Mouse (Mus musculus) midbrain, embryonic 14.5 days (tissue): ENCODE results near the gene Adcy9. TPM values are rescaled to one million over a fixed set of nuclear protein-coding genes. Genes with fewer than 3 reads are reported as not detected.

ENCODE experiments used
- ATAC-seq: fragments of 200-750 bp; cut with Nextera tagmentation; 2 replicates; pipeline ENCODE4 v1.8.0; 2017; ENCODE audit warnings: moderate number of reproducible peaks, moderate library complexity; ENCODE audit not compliant: low FRiP score, low TSS enrichment
- DNase-seq: peaks from one replicate; pipeline ENCODE4 v3.0.0-alpha.2; 2015
- H3K27ac ChIP-seq: fragments of 300-500 bp; sonication (generic); replicated peaks from 2 replicates; pipeline ENCODE4 v1.5.1; 2014; ENCODE audit warnings: mild to moderate bottlenecking, low read depth, low read length, moderate library complexity
- H3K27me3 ChIP-seq: fragments of 300-500 bp; sonication (generic); 2 replicates; pipeline ENCODE4 v1.6.1; 2014; ENCODE audit warnings: low read length, control low read depth, mixed read lengths; ENCODE audit not compliant: control insufficient read depth, insufficient read depth
- H3K36me3 ChIP-seq: fragments of 300-500 bp; sonication (generic); 2 replicates; pipeline ENCODE4 v1.6.1; 2014; ENCODE audit warnings: low read length, control low read depth; ENCODE audit not compliant: control insufficient read depth, insufficient read depth
- H3K4me1 ChIP-seq: fragments of 300-500 bp; sonication (generic); 2 replicates; pipeline ENCODE4 v1.6.1; 2014; ENCODE audit warnings: mild to moderate bottlenecking, antibody characterized with exemption, low read length, control low read depth; ENCODE audit not compliant: control insufficient read depth, insufficient read depth
- H3K4me2 ChIP-seq: fragments of 300-500 bp; sonication (generic); 2 replicates; pipeline ENCODE4 v1.6.1; 2014; ENCODE audit warnings: mild to moderate bottlenecking, low read length, moderate library complexity
- H3K4me3 ChIP-seq: fragments of 300-500 bp; sonication (generic); replicated peaks from 2 replicates; pipeline ENCODE4 v1.5.1; 2014; ENCODE audit warnings: low read depth, low read length
- H3K9ac ChIP-seq: fragments of 300-500 bp; sonication (generic); replicated peaks from 2 replicates; pipeline ENCODE4 v1.6.1; 2014; ENCODE audit warnings: mild to moderate bottlenecking, low read length, moderate library complexity
- H3K9me3 ChIP-seq: fragments of 300-500 bp; sonication (generic); 2 replicates; pipeline ENCODE4 v1.6.1; 2016; ENCODE audit warnings: low read length, control low read depth, mixed read lengths; ENCODE audit not compliant: control insufficient read depth
- WGBS: fragments of 180-500 bp; shearing (Covaris S2); extraction: QIAGEN DNeasy Blood & Tissue Kit; methylation state at CpG from one replicate; pipeline ENCODE4 v1.1.7; 2014; 5-methylcytosine and 5-hydroxymethylcytosine counted together
- polyA plus RNA-seq: library from polyadenylated mRNA; unstranded; fragments of >200 nt; fragmentation: Nextera tagmentation; extraction: Ambion mirVana; gene quantifications from 2 replicates; pipeline ENCODE4 v1.2.1, GENCODE M21; 2014

The Adcy9 gene
- polyA plus RNA-seq, 1 experiment from 2014 or later, result 5.3 TPM

DNA sequence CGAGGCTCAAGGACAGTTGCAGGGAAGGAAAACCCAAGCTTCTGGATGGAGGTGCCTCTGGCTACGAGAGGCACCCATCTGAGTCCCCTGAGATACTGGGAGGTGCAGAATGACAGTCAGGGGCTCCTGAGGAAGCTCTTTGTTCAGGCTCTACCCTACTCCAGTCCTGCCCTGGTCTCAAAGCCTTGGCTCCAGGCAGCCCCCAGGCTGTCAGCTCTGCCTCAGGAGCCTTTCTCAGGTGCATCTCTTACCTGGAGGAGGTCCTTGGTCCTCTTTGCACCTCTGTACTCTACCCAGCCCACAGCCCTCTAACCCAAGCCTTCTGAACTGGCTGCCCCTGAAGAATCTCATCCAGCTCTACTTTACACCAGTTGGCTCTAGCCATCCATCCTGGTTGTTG lies 108.3 kb downstream of the Adcy9 start:
- no peaks in the 10 kb centered on the region for H3K36me3 ChIP-seq
- H3K4me3 ChIP-seq, result no peak overlapping the region
- no peak for ATAC-seq
- H3K4me1 ChIP-seq, result no peaks in the 10 kb centered on the region
- H3K9ac ChIP-seq, result no peak overlapping the region
- H3K4me2 ChIP-seq, result no peak overlapping the region
- H3K27ac ChIP-seq, result no peak overlapping the region
- DNase-seq, result no peak
- no peaks in the 10 kb centered on the region for H3K27me3 ChIP-seq
- H3K9me3 ChIP-seq, result no peaks in the 10 kb centered on the region
- WGBS, result 72% methylated on average over 2 of the region's 2 CpGs

DNA sequence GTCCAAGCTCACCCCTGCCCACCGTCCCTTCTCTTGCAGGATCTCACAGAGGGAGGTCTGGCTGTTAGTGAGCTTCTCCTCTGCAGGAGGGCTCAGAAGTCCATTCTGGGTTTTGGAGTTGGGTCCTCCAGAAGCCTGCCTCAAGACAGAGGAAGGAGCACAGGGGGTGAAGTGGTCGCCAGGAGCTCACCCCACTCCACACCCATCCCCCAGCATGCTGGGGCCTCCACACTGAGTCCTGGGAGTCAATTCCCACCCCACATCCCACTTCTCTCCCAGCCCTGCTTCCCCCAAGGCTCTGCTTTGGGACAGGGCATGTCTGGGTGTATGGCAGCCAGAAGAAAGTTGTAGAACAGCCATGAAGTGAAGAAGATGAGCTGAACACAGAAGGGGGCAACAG lies 108.7 kb downstream of the Adcy9 start:
- Histone ChIP-seq H3K4me3 (no peak overlapping the region), H3K27me3 (no peaks in the 10 kb centered on the region), H3K9me3 (no peaks in the 10 kb centered on the region), H3K27ac (no peak overlapping the region), H3K4me2 (no peak overlapping the region), H3K4me1 (no peaks in the 10 kb centered on the region), H3K9ac (no peak overlapping the region), H3K36me3 (no peaks in the 10 kb centered on the region)
- ATAC-seq (no peak), DNase-seq (no peak)
- 60% methylated on average over 2 of the region's 2 CpGs for WGBS

GRCm38 (mm10) chr16:4307795-4308194 lies 112.5 kb downstream of the Adcy9 start:
- WGBS, result 91% methylated on average over 4 of the region's 4 CpGs
- DNase-seq, result no peak
- H3K9ac ChIP-seq, result no peak overlapping the region
- no peaks in the 10 kb centered on the region for H3K27me3 ChIP-seq
- no peak overlapping the region for H3K4me3 ChIP-seq
- H3K9me3 ChIP-seq, result no peaks in the 10 kb centered on the region
- no peaks in the 10 kb centered on the region for H3K4me1 ChIP-seq
- ATAC-seq, result no peak
- no peaks in the 10 kb centered on the region for H3K36me3 ChIP-seq
- H3K27ac ChIP-seq, result no peak overlapping the region
- H3K4me2 ChIP-seq, result no peak overlapping the region

DNA sequence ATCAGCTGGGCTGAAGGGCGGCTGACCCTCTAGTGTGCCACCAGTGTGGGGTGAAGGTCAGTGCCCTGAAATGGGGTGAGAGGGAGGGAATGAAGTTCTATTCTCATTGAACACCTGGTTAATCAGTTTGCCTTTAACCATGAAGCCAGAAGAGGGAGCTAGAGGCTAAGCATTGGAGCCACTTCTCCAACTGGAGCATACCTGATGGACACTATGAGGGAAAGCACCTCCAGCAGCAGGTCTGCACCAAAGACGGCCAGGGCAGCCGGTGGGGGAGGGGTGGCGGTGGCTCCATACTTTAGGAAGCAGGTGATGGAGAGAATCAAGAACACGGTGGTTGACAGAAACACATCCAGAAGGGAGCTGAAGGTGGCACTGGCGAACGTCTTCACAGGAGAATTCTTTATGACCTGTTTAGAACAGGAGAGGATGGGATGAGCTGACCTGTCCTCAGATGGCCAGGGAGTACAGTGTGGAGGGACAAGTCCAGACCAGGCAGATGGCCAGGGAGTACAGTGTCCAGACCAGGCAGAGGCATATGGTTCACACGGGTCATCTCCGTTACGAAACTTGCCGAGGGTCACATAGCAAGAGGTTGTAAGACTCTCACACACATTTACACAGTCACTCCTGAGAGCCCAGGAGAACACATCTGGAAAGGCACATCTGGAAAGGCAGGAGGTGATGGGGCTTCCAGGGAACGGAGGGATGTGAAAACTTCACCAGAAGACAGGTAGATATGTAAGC lies 115.9 kb downstream of the Adcy9 start:
- Histone ChIP-seq H3K27me3 (no peaks in the 10 kb centered on the region), H3K9ac (no peak overlapping the region), H3K4me3 (no peak overlapping the region), H3K9me3 (no peaks in the 10 kb centered on the region), H3K27ac (no peak overlapping the region), H3K4me1 (no peaks in the 10 kb centered on the region), H3K36me3 (no peaks in the 10 kb centered on the region), H3K4me2 (no peak overlapping the region)
- 71% methylated on average over 12 of the region's 12 CpGs for WGBS
- ATAC-seq (0 out of 2 replicates have a peak, but pooled peaks have one; percentile 27), DNase-seq (peak; percentile 83)

GRCm38 (mm10) chr16:4303554-4303953 lies 116.7 kb downstream of the Adcy9 start:
- DNase-seq (no peak), ATAC-seq (no peak)
- H3K4me3 ChIP-seq, result no peak overlapping the region
- H3K4me1 ChIP-seq, result no peaks in the 10 kb centered on the region
- no peak overlapping the region for H3K4me2 ChIP-seq
- H3K36me3 ChIP-seq, result no peaks in the 10 kb centered on the region
- H3K9me3 ChIP-seq, result no peaks in the 10 kb centered on the region
- 84% methylated on average over 5 of the region's 5 CpGs for WGBS
- H3K9ac ChIP-seq, result no peak overlapping the region
- no peaks in the 10 kb centered on the region for H3K27me3 ChIP-seq
- no peak overlapping the region for H3K27ac ChIP-seq

DNA sequence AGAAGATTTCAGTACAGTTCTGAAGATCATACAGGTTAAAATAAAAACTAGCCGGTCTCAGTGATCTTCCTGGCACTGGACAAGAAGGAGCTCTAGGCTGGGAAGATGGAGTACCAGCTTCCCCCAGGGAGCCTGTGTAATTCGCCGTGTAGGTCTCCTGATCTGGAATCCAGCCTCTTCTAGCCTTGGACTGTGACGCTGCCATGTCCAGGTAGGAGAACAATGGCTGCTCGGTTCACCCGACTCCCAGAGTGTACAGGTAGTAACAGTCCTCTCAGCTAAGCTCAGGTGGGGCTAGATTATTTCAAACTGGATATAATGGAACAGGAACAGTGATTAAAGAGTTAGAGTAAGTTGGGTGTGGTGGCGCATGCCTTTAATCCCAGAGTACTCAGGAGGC lies 120.0 kb downstream of the Adcy9 start:
- ATAC-seq (no peak), DNase-seq (no peak)
- H3K27me3 ChIP-seq, result no peaks in the 10 kb centered on the region
- peaks cover 3% of the 10 kb centered on the region; the same call in 1 of the 2 replicates for H3K36me3 ChIP-seq
- H3K9me3 ChIP-seq, result no peaks in the 10 kb centered on the region
- no peak overlapping the region for H3K27ac ChIP-seq
- 88% methylated on average over 7 of the region's 7 CpGs for WGBS
- no peak overlapping the region for H3K4me2 ChIP-seq
- H3K4me3 ChIP-seq, result no peak overlapping the region
- H3K4me1 ChIP-seq, result no peaks in the 10 kb centered on the region
- no peak overlapping the region for H3K9ac ChIP-seq

DNA sequence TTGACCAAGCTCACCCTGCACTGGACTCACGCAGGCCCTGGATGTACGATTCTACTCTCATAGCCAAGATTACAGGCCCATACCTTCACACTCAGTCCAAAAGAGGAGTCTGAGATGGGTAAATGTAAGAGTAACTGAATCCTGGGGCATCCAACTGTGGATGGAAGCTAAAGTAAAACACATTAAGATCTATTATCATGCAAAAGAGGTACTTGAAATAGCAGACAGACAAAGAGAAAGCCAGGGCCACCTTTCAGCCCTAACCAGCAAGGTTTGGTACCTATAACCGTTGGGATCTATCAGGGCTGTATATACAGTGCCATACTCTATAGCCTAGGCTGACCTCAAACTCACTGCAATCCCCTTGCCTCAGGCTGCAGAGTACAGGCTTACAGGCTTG lies 127.0 kb downstream of the Adcy9 start:
- H3K9ac ChIP-seq, result no peak overlapping the region
- no peaks in the 10 kb centered on the region for H3K27me3 ChIP-seq
- ATAC-seq (no peak), DNase-seq (no peak)
- WGBS, result 84% methylated on average over 3 of the region's 3 CpGs
- no peaks in the 10 kb centered on the region for H3K9me3 ChIP-seq
- H3K4me1 ChIP-seq, result no peaks in the 10 kb centered on the region
- no peak overlapping the region for H3K4me3 ChIP-seq
- peaks cover 8% of the 10 kb centered on the region for H3K36me3 ChIP-seq
- no peak overlapping the region for H3K27ac ChIP-seq
- H3K4me2 ChIP-seq, result no peak overlapping the region

GRCm38 (mm10) chr16:4289507-4289906 lies 130.8 kb downstream of the Adcy9 start:
- H3K27ac ChIP-seq, result no peak overlapping the region
- no peak overlapping the region for H3K4me3 ChIP-seq
- ATAC-seq (no peak), DNase-seq (peak; percentile 39)
- H3K4me2 ChIP-seq, result no peak overlapping the region
- no peak overlapping the region for H3K9ac ChIP-seq
- no peaks in the 10 kb centered on the region for H3K9me3 ChIP-seq
- H3K27me3 ChIP-seq, result no peaks in the 10 kb centered on the region
- H3K4me1 ChIP-seq, result no peaks in the 10 kb centered on the region
- H3K36me3 ChIP-seq, result peaks cover 11% of the 10 kb centered on the region; the same call in 1 of the 2 replicates

GRCm38 (mm10) chr16:4286593-4286992 lies 133.7 kb downstream of the Adcy9 start:
- Histone ChIP-seq H3K9me3 (no peaks in the 10 kb centered on the region), H3K27me3 (no peaks in the 10 kb centered on the region), H3K27ac (no peak overlapping the region), H3K4me3 (no peak overlapping the region), H3K4me1 (no peaks in the 10 kb centered on the region), H3K36me3 (peaks cover 11% of the 10 kb centered on the region; the same call in 1 of the 2 replicates), H3K9ac (no peak overlapping the region), H3K4me2 (no peak overlapping the region)
- DNase-seq (no peak), ATAC-seq (no peak)
- 74% methylated on average over 7 of the region's 7 CpGs for WGBS
